ENCODE assay signal across 27 mouse cellular contexts in the genomic region with DNA sequence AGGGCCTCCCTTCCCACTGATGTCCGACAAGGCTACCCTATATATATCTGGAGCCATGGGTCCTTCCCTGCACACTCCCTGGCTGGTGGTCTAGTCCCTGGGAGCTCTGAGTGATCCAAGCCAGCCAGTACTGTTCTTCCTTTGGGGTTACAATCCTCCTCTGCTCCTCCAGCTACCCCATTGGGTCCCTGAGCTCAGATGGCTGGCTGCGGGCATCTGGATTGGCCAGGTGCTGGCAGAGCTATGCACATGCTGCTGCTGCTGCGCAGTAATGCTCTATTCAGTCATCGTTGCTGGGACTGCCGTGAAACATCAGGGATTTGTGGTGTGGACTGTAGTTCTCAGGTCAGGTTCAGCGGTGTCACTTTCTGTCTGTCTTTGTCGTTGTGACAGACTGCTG. TPM values are rescaled to one million over a fixed set of nuclear protein-coding genes. Genes with fewer than 3 reads are reported as not detected.
"Had no signal": no experiment of that assay in that cellular context is flagged by ENCODE, and none has a peak within 500 bp of the region (broad histone marks: within the 10 kb centered on the region; RNA-seq: fewer than 3 reads in every experiment).

No protein-coding gene starts in this region.

- H3K4me1 ChIP-seq: lung, embryonic 15.5 days had no signal

- H3K4me2 ChIP-seq: limb, embryonic 12.5 days; liver, embryonic 12.5 days; liver, embryonic 15.5 days; lung, embryonic 15.5 days; midbrain, embryonic 13.5 days; neural tube, embryonic 13.5 days had no signal

- H3K4me3 ChIP-seq: layer of hippocampus, adult 2 months; left cerebral cortex, adult 2 months; limb, embryonic 12.5 days; liver, embryonic 12.5 days; liver, embryonic 15.5 days; lung, embryonic 15.5 days; megakaryocyte, embryonic 14.5 days; midbrain, embryonic 10.5 days; midbrain, embryonic 13.5 days; myocyte; neural tube, embryonic 13.5 days had no signal

- H3K9ac ChIP-seq: limb, embryonic 12.5 days; liver, embryonic 12.5 days; liver, embryonic 15.5 days; lung, embryonic 15.5 days; midbrain, embryonic 13.5 days; neural tube, embryonic 13.5 days had no signal

- DNase-seq: kidney, postnatal 25 days; layer of hippocampus, adult 9-11 months; liver; lung, adult 18-20 months; lung, postnatal 10 days; lung, postnatal 36 days; right cerebral cortex, adult 18-20 months; right cerebral cortex, postnatal 14 days; right cerebral cortex, postnatal 4 days; thymus, adult 2 months; thymus, postnatal 14 days; thymus, postnatal 4 days had no signal

- H3K27me3 ChIP-seq: limb, embryonic 12.5 days; liver, embryonic 12.5 days; liver, embryonic 15.5 days; lung, embryonic 15.5 days; megakaryocyte, embryonic 14.5 days; midbrain, embryonic 13.5 days; neural tube, embryonic 13.5 days had no signal

- ATAC-seq: liver, embryonic 12.5 days; midbrain, embryonic 13.5 days; midbrain, embryonic 16.5 days had no signal

- H3K27ac ChIP-seq: kidney, postnatal 0 days; layer of hippocampus, adult 2 months; left cerebral cortex, adult 2 months; limb, embryonic 12.5 days; liver, embryonic 12.5 days; liver, embryonic 15.5 days; lung, embryonic 15.5 days; midbrain, embryonic 10.5 days; midbrain, embryonic 13.5 days; neural tube, embryonic 13.5 days; stomach, postnatal 0 days had no signal

- H3K9me3 ChIP-seq: limb, embryonic 12.5 days; liver, embryonic 12.5 days; liver, embryonic 15.5 days; lung, embryonic 15.5 days; megakaryocyte, embryonic 14.5 days; midbrain, embryonic 10.5 days; midbrain, embryonic 13.5 days; neural tube, embryonic 13.5 days had no signal

RNA-seq across cellular contexts. Expression of a gene that starts 57.2 kb away (rescaled TPM):
- total RNA-seq: layer of hippocampus, adult 2 months; left cerebral cortex, postnatal 36 days had no signal
- polyA plus RNA-seq: limb, embryonic 12.5 days; myocyte had no signal
